Mouse (Mus musculus): ENCODE results near the gene Disc1.

- TF ChIP-seq CTCF (IDR thresholded peaks at IDR 0.05; ENCODE audit: borderline replicate concordance, extremely low read depth, insufficient read depth, insufficient read length), result no peak
- no peak for TF ChIP-seq POLR2A (IDR thresholded peaks at IDR 0.05; ENCODE audit: borderline replicate concordance, extremely low read depth, insufficient read depth, insufficient read length, poor library complexity, severe bottlenecking)
Observed at GRCm38 (mm10) chr8:125270292-125270691, 216.3 kb downstream of the Disc1 start.
